Mouse (Mus musculus): ENCODE results near the gene Srbd1. TPM values are rescaled to one million over a fixed set of nuclear protein-coding genes. Genes with fewer than 3 reads are reported as not detected.
A peak's percentile ranks its signal among the peaks of the same experiment; 100 is the strongest.

Gene Srbd1
- polyA plus RNA-seq, 1 experiment from 2014 or later = 8.0 TPM

GRCm38 (mm10) chr17:85989058-85989769 lies 155.8 kb downstream of the Srbd1 start:
- H3K27ac ChIP-seq = no peak overlapping the region
- peak; percentile 88 for ATAC-seq (replicated peaks; ENCODE audit: low FRiP score, low read depth)
- WGBS = 22% methylated on average over 12 of the region's 12 CpGs
- H3K36me3 ChIP-seq (ENCODE audit: insufficient read depth, low read length) = no peaks in the 10 kb centered on the region
- peak; percentile 87 for DNase-seq (ENCODE audit: low spot score)
- peak; percentile 11; the same call in 1 of the 2 replicates for TF ChIP-seq CTCF (IDR thresholded peaks at IDR 0.05; ENCODE audit: low read depth)
- H3K27me3 ChIP-seq (ENCODE audit: insufficient read depth, low read length) = no peaks in the 10 kb centered on the region
- no peak overlapping the region for H3K4me3 ChIP-seq (replicated peaks; ENCODE audit: low read depth, low read length)
- no peak overlapping the region for H3K9ac ChIP-seq (ENCODE audit: low read depth, low read length)
- no peak overlapping the region for H3K4me2 ChIP-seq (ENCODE audit: low read length)
- no peaks in the 10 kb centered on the region for H3K9me3 ChIP-seq (replicated peaks; ENCODE audit: low read length)
- H3K4me1 ChIP-seq (replicated peaks; ENCODE audit: insufficient read depth, low read length) = no peaks in the 10 kb centered on the region

- Histone ChIP-seq H3K27ac (0 out of 2 replicates have a peak overlapping the region, but pooled peaks have one; percentile 15), H3K4me2 (ENCODE audit: low read length) (no peak overlapping the region), H3K9me3 (replicated peaks; ENCODE audit: low read length) (no peaks in the 10 kb centered on the region), H3K36me3 (ENCODE audit: insufficient read depth, low read length) (no peaks in the 10 kb centered on the region), H3K4me1 (replicated peaks; ENCODE audit: insufficient read depth, low read length) (no peaks in the 10 kb centered on the region), H3K4me3 (replicated peaks; ENCODE audit: low read depth, low read length) (no peak overlapping the region), H3K27me3 (ENCODE audit: insufficient read depth, low read length) (no peaks in the 10 kb centered on the region), H3K9ac (ENCODE audit: low read depth, low read length) (no peak overlapping the region)
- WGBS = 37% methylated on average over 4 of the region's 4 CpGs
- DNase-seq (ENCODE audit: low spot score) = peak; percentile 78
- TF ChIP-seq CTCF (IDR thresholded peaks at IDR 0.05; ENCODE audit: low read depth) = no peak; the same call in 1 of the 2 replicates
- ATAC-seq (replicated peaks; ENCODE audit: low FRiP score, low read depth) = no peak
Measured at GRCm38 (mm10) chr17:85987531-85987930, 157.4 kb downstream of the Srbd1 start.

GRCm38 (mm10) chr17:85986624-85987023 lies 158.4 kb downstream of the Srbd1 start:
- 63% methylated on average over 4 of the region's 4 CpGs for WGBS
- Histone ChIP-seq H3K4me2 (ENCODE audit: low read length) (no peak overlapping the region), H3K27ac (no peak overlapping the region), H3K27me3 (ENCODE audit: insufficient read depth, low read length) (no peaks in the 10 kb centered on the region), H3K9me3 (replicated peaks; ENCODE audit: low read length) (no peaks in the 10 kb centered on the region), H3K4me3 (replicated peaks; ENCODE audit: low read depth, low read length) (no peak overlapping the region), H3K4me1 (replicated peaks; ENCODE audit: insufficient read depth, low read length) (no peaks in the 10 kb centered on the region), H3K9ac (ENCODE audit: low read depth, low read length) (no peak overlapping the region), H3K36me3 (ENCODE audit: insufficient read depth, low read length) (no peaks in the 10 kb centered on the region)
- ATAC-seq (replicated peaks; ENCODE audit: low FRiP score, low read depth) (no peak), DNase-seq (ENCODE audit: low spot score) (no peak)
- no peak for TF ChIP-seq CTCF (IDR thresholded peaks at IDR 0.05; ENCODE audit: low read depth)

GRCm38 (mm10) chr17:85986181-85986580 lies 158.8 kb downstream of the Srbd1 start:
- Histone ChIP-seq H3K4me3 (replicated peaks; ENCODE audit: low read depth, low read length) (no peak overlapping the region), H3K9ac (ENCODE audit: low read depth, low read length) (no peak overlapping the region), H3K9me3 (replicated peaks; ENCODE audit: low read length) (no peaks in the 10 kb centered on the region), H3K27me3 (ENCODE audit: insufficient read depth, low read length) (no peaks in the 10 kb centered on the region), H3K4me1 (replicated peaks; ENCODE audit: insufficient read depth, low read length) (no peaks in the 10 kb centered on the region), H3K4me2 (ENCODE audit: low read length) (no peak overlapping the region), H3K27ac (0 out of 2 replicates have a peak overlapping the region, but pooled peaks have one; percentile 25), H3K36me3 (ENCODE audit: insufficient read depth, low read length) (no peaks in the 10 kb centered on the region)
- DNase-seq (ENCODE audit: low spot score) (no peak), ATAC-seq (replicated peaks; ENCODE audit: low FRiP score, low read depth) (no peak)
- WGBS = 81% methylated on average over 2 of the region's 2 CpGs
- TF ChIP-seq CTCF (IDR thresholded peaks at IDR 0.05; ENCODE audit: low read depth) = no peak

- no peak overlapping the region for H3K27ac ChIP-seq
- ATAC-seq (replicated peaks; ENCODE audit: low FRiP score, low read depth) = no peak
Measured at GRCm38 (mm10) chr17:85985131-85985530, 159.8 kb downstream of the Srbd1 start.

GRCm38 (mm10) chr17:85982271-85982670 lies 162.7 kb downstream of the Srbd1 start:
- no peaks in the 10 kb centered on the region for H3K9me3 ChIP-seq (replicated peaks; ENCODE audit: low read length)
- H3K4me3 ChIP-seq (replicated peaks; ENCODE audit: low read depth, low read length) = no peak overlapping the region
- no peak overlapping the region for H3K27ac ChIP-seq
- ATAC-seq (replicated peaks; ENCODE audit: low FRiP score, low read depth) (no peak), DNase-seq (ENCODE audit: low spot score) (no peak)
- H3K4me1 ChIP-seq (replicated peaks; ENCODE audit: insufficient read depth, low read length) = no peaks in the 10 kb centered on the region
- TF ChIP-seq CTCF (IDR thresholded peaks at IDR 0.05; ENCODE audit: low read depth) = no peak
- H3K4me2 ChIP-seq (ENCODE audit: low read length) = no peak overlapping the region
- WGBS = 100% methylated on average over 4 of the region's 4 CpGs
- H3K9ac ChIP-seq (ENCODE audit: low read depth, low read length) = no peak overlapping the region
- no peaks in the 10 kb centered on the region for H3K27me3 ChIP-seq (ENCODE audit: insufficient read depth, low read length)
- no peaks in the 10 kb centered on the region for H3K36me3 ChIP-seq (ENCODE audit: insufficient read depth, low read length)

More at GRCm38 (mm10) chr17:85985131-85985530, 159.8 kb downstream of the Srbd1 start:
- no peaks in the 10 kb centered on the region for H3K27me3 ChIP-seq (ENCODE audit: insufficient read depth, low read length)
- DNase-seq (ENCODE audit: low spot score) = no peak
- H3K4me3 ChIP-seq (replicated peaks; ENCODE audit: low read depth, low read length) = no peak overlapping the region
- WGBS = 54% methylated on average over 11 of the region's 11 CpGs
- no peak overlapping the region for H3K9ac ChIP-seq (ENCODE audit: low read depth, low read length)
- no peaks in the 10 kb centered on the region for H3K9me3 ChIP-seq (replicated peaks; ENCODE audit: low read length)
- no peak overlapping the region for H3K4me2 ChIP-seq (ENCODE audit: low read length)
- no peak for TF ChIP-seq CTCF (IDR thresholded peaks at IDR 0.05; ENCODE audit: low read depth)
- H3K36me3 ChIP-seq (ENCODE audit: insufficient read depth, low read length) = no peaks in the 10 kb centered on the region
- H3K4me1 ChIP-seq (replicated peaks; ENCODE audit: insufficient read depth, low read length) = no peaks in the 10 kb centered on the region

Measured in kidney, postnatal 0 days (tissue).